Mouse (Mus musculus) limb, embryonic 12.5 days (tissue): ENCODE measurements around the gene Klf17. TPM values are rescaled to one million over a fixed set of nuclear protein-coding genes. Genes with fewer than 3 reads are reported as not detected.

ENCODE experiments used
- ATAC-seq: fragments of 200-750 bp; cut with Nextera tagmentation; 2 replicates; pipeline ENCODE4 v1.8.0; 2017; ENCODE audit warnings: low read depth, moderate TSS enrichment; ENCODE audit not compliant: insufficient number of reproducible peaks, insufficient read depth, low FRiP score, low TSS enrichment
- H3K27ac ChIP-seq: fragments of 300-500 bp; sonication (generic); 2 replicates; pipeline ENCODE4 v1.5.1; 2016; ENCODE audit warnings: mild to moderate bottlenecking, moderate library complexity
- H3K27me3 ChIP-seq: fragments of 300-500 bp; sonication (generic); 2 replicates; pipeline ENCODE4 v1.6.1; 2016; ENCODE audit warnings: mild to moderate bottlenecking, moderate library complexity
- H3K36me3 ChIP-seq: fragments of 300-500 bp; sonication (generic); 2 replicates; pipeline ENCODE4 v1.6.1; 2016; ENCODE audit warnings: mild to moderate bottlenecking, moderate library complexity
- H3K4me1 ChIP-seq: fragments of 300-500 bp; sonication (generic); replicated peaks from 2 replicates; pipeline ENCODE4 v1.6.1; 2016
- H3K4me2 ChIP-seq: fragments of 300-500 bp; sonication (generic); 2 replicates; pipeline ENCODE4 v1.6.1; 2016; ENCODE audit warnings: mild to moderate bottlenecking, moderate library complexity
- H3K4me3 ChIP-seq: fragments of 300-500 bp; sonication (generic); replicated peaks from 2 replicates; pipeline ENCODE4 v1.5.1; 2016; ENCODE audit warnings: mild to moderate bottlenecking
- H3K9ac ChIP-seq: fragments of 300-500 bp; sonication (generic); replicated peaks from 2 replicates; pipeline ENCODE4 v1.6.1; 2016; ENCODE audit warnings: mild to moderate bottlenecking, moderate library complexity
- H3K9me3 ChIP-seq: fragments of 300-500 bp; sonication (generic); 2 replicates; pipeline ENCODE4 v1.6.1; 2016; ENCODE audit warnings: mild to moderate bottlenecking, moderate library complexity
- WGBS: fragments of 180-500 bp; shearing (Covaris S2); methylation state at CpG from one replicate; pipeline ENCODE4 v1.1.7; 2016; 5-methylcytosine and 5-hydroxymethylcytosine counted together
- polyA plus RNA-seq: library from polyadenylated mRNA; unstranded; fragments of >200 nt; fragmentation: Nextera tagmentation; extraction: Ambion mirVana; gene quantifications from 2 replicates; pipeline ENCODE4 v1.2.1, GENCODE M21; 2016

Gene Klf17
- not detected in 2 replicates for polyA plus RNA-seq

DNA sequence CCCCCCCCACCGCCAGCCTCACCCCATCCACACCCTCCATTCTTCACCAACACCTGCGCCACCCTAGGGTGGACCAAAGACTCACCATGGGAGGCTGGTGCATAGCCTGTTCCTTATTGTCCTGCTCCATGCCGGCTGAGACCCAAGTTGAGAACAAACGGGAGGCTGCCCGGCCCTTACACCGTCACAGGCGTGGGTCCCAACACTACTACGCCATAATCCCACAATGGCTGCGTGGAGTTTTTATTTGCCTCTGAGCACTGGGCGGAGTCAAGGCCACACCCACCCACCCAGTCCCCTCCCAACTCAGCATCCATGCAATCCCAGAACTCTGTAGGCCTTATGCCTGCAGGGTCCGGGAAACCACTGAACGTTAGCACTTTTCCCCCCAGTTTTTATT lies at the start of gene Klf17:
Gene Klf17, minus strand, starts transcription at position 233 of the 400 bp plus-strand sequence.
- Histone ChIP-seq H3K9ac (no peak within 1 kb of the TSS), H3K27ac (no peak within 1 kb of the TSS), H3K27me3 (no peaks in the 10 kb centered on the region), H3K4me2 (no peak within 1 kb of the TSS), H3K4me3 (no peak within 1 kb of the TSS), H3K4me1 (no peaks in the 10 kb centered on the region), H3K9me3 (no peaks in the 10 kb centered on the region), H3K36me3 (no peaks in the 10 kb centered on the region)
- ATAC-seq, result no peak
- WGBS, result 67% methylated on average over 12 of the region's 12 CpGs

DNA sequence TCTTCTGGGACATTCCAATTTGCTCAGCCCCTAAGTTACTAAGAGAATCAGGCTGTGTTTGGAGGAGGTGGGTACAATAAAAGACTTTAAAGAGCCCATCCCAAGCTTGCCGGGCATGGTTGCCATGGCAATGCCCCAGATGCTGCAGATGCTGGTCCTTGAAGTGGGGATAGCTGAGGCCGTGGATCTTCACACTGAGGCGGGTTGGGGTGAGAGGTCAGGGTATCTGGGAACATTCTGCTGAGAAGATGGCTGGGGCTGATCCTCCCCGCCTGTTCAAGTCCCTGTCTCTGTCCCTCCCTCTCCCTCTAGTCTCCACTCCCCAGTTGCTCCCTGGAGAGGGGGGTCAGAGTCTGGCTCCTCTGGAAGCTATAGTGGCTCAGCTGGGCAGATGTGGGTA lies 48.9 kb upstream of the Klf17 start:
- H3K27me3 ChIP-seq, result no peaks in the 10 kb centered on the region
- no peak for ATAC-seq
- peaks cover 9% of the 10 kb centered on the region; the same call in 1 of the 2 replicates for H3K9me3 ChIP-seq
- H3K27ac ChIP-seq, result no peak overlapping the region
- no peaks in the 10 kb centered on the region for H3K4me1 ChIP-seq
- no peak overlapping the region for H3K4me3 ChIP-seq
- no peaks in the 10 kb centered on the region for H3K36me3 ChIP-seq
- WGBS, result 27% methylated on average over 4 of the region's 4 CpGs
- no peak overlapping the region for H3K9ac ChIP-seq
- no peak overlapping the region for H3K4me2 ChIP-seq

DNA sequence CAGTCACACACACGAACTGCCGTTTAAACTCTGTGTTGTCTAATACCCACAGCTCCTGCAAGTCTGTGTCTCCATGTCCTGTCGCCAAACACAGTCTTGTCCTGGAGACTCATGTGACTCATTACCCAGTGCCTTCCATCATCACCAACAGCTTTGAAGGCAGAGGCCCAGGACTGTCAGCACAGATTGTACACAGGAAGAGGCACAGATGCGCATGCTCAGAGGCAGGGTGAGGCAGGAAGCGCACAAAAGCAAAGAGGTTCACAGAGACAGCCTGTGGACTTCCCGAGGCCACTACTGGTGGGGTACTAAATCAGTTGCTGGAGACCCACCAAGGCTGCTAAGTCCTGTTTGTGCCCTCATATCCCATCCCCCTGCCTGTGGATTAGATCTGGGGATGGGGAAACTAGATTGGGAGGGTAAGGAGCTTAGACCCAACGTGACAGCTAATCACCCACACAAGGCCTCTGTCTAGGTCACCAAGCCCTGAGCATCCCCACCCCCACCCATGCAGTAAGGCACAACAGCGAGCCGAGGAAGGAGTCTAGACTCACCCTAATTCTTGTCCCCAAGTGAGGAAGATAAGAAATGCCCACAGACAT lies 48.2 kb upstream of the Klf17 start:
- no peak overlapping the region for H3K4me3 ChIP-seq
- no peaks in the 10 kb centered on the region for H3K27me3 ChIP-seq
- H3K36me3 ChIP-seq, result no peaks in the 10 kb centered on the region
- H3K4me1 ChIP-seq, result no peaks in the 10 kb centered on the region
- no peak overlapping the region for H3K4me2 ChIP-seq
- no peak overlapping the region for H3K27ac ChIP-seq
- peaks cover 6% of the 10 kb centered on the region; the same call in 1 of the 2 replicates for H3K9me3 ChIP-seq
- H3K9ac ChIP-seq, result no peak overlapping the region
- no peak for ATAC-seq
- 41% methylated on average over 9 of the region's 9 CpGs for WGBS

DNA sequence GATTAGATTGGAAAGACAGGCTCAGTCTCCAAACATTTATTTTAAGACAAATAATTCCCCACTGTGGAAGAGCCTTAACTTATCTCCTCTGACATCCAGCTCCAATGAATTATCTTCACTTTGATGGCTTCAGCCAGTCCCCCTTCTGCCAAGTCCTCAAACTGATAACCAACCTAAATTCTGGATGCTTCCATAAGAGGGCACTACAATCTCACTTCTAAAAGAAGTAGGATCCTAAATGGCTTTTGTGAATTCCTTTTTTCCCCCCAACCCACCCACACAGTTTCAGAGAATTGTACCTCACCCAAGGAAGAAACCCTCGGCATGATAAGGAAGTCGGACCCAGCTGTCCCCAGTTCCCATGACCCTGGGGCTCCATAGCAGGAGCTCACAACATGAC lies 45.5 kb upstream of the Klf17 start:
- 82% methylated on average over 2 of the region's 2 CpGs for WGBS
- H3K27me3 ChIP-seq, result no peaks in the 10 kb centered on the region
- H3K4me3 ChIP-seq, result no peak overlapping the region
- H3K9me3 ChIP-seq, result peaks cover 6% of the 10 kb centered on the region; the same call in 1 of the 2 replicates
- H3K4me1 ChIP-seq, result no peaks in the 10 kb centered on the region
- ATAC-seq, result no peak
- no peak overlapping the region for H3K27ac ChIP-seq
- no peaks in the 10 kb centered on the region for H3K36me3 ChIP-seq
- no peak overlapping the region for H3K4me2 ChIP-seq
- no peak overlapping the region for H3K9ac ChIP-seq

DNA sequence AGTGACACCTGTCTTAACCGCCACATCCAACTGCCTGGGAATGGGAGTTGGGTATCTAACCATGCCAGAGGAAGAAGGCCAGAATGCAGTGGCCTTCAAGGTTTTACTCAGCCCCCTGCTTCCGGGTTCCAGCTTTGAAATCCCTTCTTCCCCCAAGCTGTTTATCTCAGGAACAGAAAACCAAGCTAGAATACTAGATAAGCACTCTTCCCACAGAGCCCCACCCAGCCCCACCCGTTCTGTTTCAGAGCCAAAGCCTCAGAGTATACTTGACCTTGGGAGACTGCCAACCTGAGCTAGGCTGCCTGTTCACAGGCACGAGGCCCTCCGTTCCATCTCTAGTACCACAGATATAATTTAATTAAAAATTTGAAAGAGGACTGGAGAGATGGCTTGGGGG lies 41.5 kb upstream of the Klf17 start:
- H3K4me1 ChIP-seq, result no peaks in the 10 kb centered on the region
- H3K27me3 ChIP-seq, result no peaks in the 10 kb centered on the region
- no peak overlapping the region for H3K27ac ChIP-seq
- WGBS, result 89% methylated on average over 5 of the region's 5 CpGs
- H3K4me2 ChIP-seq, result no peak overlapping the region
- no peaks in the 10 kb centered on the region for H3K9me3 ChIP-seq
- no peak overlapping the region for H3K4me3 ChIP-seq
- no peak for ATAC-seq
- H3K36me3 ChIP-seq, result no peaks in the 10 kb centered on the region
- H3K9ac ChIP-seq, result no peak overlapping the region

DNA sequence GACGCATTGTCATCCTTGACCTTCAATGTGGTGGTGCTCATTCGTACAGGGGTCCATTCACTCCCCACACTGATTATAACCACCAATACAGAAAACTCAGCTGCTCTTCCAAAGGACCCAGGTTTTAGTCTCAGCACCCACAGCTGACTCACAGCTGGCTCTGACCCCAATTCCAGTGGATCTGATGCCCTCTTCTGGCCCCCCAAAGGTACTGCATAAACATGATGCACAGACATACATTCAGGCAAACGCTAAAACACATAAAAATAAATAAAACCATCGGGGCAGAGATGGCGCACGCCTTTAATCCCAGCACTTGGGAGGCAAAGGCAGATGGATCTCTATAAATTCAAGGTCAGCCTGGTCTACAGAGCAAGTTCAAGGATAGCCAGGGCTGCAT lies 34.5 kb upstream of the Klf17 start:
- Histone ChIP-seq H3K36me3 (no peaks in the 10 kb centered on the region), H3K4me1 (no peaks in the 10 kb centered on the region), H3K27me3 (no peaks in the 10 kb centered on the region), H3K4me3 (no peak overlapping the region), H3K27ac (no peak overlapping the region), H3K9ac (no peak overlapping the region), H3K4me2 (no peak overlapping the region), H3K9me3 (no peaks in the 10 kb centered on the region)
- WGBS, result 79% methylated on average over 6 of the region's 6 CpGs
- ATAC-seq, result no peak

DNA sequence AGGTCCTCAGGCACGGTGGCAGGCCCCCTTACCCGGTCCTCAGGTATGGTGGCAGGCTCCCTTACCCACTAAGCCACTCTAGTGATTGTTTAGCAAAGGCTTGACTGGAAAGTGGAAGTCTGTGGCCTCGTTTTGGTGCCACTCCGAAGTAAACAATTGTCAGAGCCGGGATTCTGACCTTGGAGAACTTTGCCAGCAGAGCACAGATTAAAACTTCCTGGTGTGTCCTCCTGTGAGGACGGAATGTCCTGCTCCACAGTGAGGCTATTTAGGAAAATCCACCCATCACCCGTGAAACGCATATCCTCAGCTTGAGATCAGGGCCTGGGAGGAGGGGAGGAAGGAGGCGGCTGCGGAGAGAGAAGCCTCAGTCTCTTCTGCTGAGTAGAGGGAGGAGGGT lies 22.9 kb upstream of the Klf17 start:
- 74% methylated on average over 10 of the region's 10 CpGs for WGBS
- no peak overlapping the region for H3K4me3 ChIP-seq
- H3K27me3 ChIP-seq, result no peaks in the 10 kb centered on the region
- no peak overlapping the region for H3K27ac ChIP-seq
- no peaks in the 10 kb centered on the region for H3K36me3 ChIP-seq
- no peak overlapping the region for H3K4me2 ChIP-seq
- H3K9ac ChIP-seq, result no peak overlapping the region
- no peak for ATAC-seq
- H3K4me1 ChIP-seq, result no peaks in the 10 kb centered on the region
- H3K9me3 ChIP-seq, result 0 out of 2 replicates have a peak, but pooled peaks cover 6% of the 10 kb centered on the region

DNA sequence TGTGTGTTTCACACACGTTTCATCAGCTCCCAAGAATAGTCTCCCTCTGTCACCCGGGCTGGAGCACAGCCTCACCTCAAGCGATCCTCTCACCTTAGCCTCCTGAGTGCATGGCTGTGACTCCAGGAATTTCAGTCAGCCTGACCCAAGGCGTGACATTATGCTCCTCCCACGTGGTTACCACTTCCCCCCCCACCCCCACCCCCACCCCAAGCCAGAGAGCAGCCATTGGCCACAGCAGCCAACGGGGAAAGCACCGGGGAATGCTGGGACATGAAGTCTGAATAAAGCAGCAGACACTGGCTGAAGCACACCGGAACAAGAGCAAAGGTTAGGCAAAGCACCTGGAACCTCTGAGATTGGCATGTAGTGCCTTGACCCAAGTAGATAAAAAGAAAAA lies 21.5 kb upstream of the Klf17 start:
- no peaks in the 10 kb centered on the region for H3K27me3 ChIP-seq
- H3K9ac ChIP-seq, result no peak overlapping the region
- no peak overlapping the region for H3K4me3 ChIP-seq
- H3K27ac ChIP-seq, result no peak overlapping the region
- H3K4me1 ChIP-seq, result no peaks in the 10 kb centered on the region
- H3K4me2 ChIP-seq, result peak overlapping the region; percentile 35
- no peaks in the 10 kb centered on the region for H3K36me3 ChIP-seq
- 23% methylated on average over 8 of the region's 8 CpGs for WGBS
- ATAC-seq, result peak; percentile 52; the same call in 1 of the 2 replicates
- H3K9me3 ChIP-seq, result 0 out of 2 replicates have a peak, but pooled peaks cover 6% of the 10 kb centered on the region

DNA sequence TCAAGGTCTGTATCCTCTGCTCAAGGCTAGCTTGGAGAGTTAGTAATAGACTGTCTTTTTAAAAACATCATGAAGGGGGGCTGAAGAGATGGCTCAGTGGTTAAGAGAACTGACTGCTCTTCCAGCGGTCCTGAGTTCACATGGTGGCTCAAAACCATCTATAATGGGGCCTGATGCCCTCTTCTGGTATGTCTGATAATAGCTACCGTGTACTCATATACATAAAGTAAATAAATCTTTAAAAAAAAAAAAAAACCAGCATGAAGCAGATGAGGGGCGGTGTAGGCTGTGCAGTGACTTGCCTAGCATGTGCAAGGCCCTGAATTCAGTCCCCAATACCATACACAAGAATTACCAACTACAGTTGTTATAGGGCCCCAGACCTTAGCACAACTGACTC lies 17.5 kb upstream of the Klf17 start:
- no peaks in the 10 kb centered on the region for H3K36me3 ChIP-seq
- 0 out of 2 replicates have a peak, but pooled peaks cover 6% of the 10 kb centered on the region for H3K9me3 ChIP-seq
- no peak overlapping the region for H3K4me3 ChIP-seq
- WGBS, result 84% methylated on average over 3 of the region's 3 CpGs
- ATAC-seq, result no peak
- no peak overlapping the region for H3K27ac ChIP-seq
- no peak overlapping the region for H3K9ac ChIP-seq
- H3K4me1 ChIP-seq, result no peaks in the 10 kb centered on the region
- no peaks in the 10 kb centered on the region for H3K27me3 ChIP-seq
- H3K4me2 ChIP-seq, result no peak overlapping the region

DNA sequence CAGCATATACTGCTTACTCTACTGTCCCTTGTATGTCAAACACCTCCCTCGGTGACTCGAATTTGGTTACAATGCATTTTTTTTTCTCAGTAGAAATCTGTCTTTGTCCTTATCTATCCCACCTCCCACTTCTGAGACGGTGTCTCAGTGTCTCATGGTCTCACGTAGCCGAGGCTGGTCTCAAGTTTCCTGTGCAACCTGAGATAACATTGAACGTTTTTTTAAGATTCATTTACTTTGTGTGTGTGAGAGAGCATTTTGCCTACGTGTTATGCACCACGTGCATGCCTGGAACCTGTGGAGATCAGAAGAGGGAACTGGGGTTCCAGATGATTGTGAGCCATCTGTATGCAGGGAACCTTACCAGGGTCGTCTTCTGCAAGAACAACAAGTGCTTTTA lies 7.5 kb upstream of the Klf17 start:
- no peak overlapping the region for H3K4me2 ChIP-seq
- 61% methylated on average over 9 of the region's 9 CpGs for WGBS
- no peaks in the 10 kb centered on the region for H3K36me3 ChIP-seq
- no peaks in the 10 kb centered on the region for H3K27me3 ChIP-seq
- H3K4me1 ChIP-seq, result no peaks in the 10 kb centered on the region
- ATAC-seq, result no peak
- H3K27ac ChIP-seq, result no peak overlapping the region
- no peak overlapping the region for H3K9ac ChIP-seq
- H3K9me3 ChIP-seq, result no peaks in the 10 kb centered on the region
- H3K4me3 ChIP-seq, result no peak overlapping the region

DNA sequence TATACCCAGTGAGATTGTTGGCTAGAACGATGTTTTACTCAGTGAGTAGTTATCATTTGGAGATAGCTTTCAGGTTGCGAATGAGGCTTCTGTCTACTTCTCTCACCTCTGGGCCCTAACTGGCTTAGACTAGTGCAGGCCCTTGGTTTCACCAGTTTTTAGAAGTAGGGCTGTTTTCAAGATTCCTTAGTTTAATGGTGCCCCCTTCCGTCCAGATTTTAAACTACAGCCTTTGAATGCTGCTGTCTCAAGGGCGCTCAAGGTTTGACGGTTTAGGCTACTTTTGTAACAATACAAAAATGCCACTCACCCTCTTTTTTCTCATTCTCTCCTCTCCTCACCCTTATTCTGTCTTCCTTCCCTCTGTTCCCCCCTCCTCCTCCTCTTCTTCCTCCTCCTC lies 5.5 kb upstream of the Klf17 start:
- Histone ChIP-seq H3K36me3 (no peaks in the 10 kb centered on the region), H3K27ac (no peak overlapping the region), H3K4me3 (no peak overlapping the region), H3K27me3 (no peaks in the 10 kb centered on the region), H3K4me1 (no peaks in the 10 kb centered on the region), H3K9ac (no peak overlapping the region), H3K9me3 (no peaks in the 10 kb centered on the region), H3K4me2 (no peak overlapping the region)
- WGBS, result 23% methylated on average over 5 of the region's 5 CpGs
- ATAC-seq, result no peak

DNA sequence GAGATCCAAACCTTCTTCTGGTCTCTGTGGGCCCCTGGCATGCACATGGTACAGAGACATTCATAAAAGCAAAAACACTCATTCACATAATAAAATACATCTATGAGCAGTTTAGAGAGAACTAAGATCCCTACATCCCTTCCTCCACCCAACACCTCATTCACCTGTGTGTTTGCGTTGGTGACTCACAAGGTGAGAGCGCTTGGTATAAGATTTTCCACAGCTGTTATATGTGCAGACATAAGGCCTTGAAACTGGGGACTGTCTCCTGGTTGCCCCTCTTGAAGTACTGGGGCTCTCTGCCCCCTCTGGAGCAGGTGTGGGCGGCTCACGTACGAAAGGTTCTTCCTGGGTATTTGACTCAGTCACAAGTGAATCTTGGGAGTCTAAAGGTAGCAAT lies 5.3 kb downstream of the Klf17 start:
- 93% methylated on average over 5 of the region's 5 CpGs for WGBS
- Histone ChIP-seq H3K27me3 (no peaks in the 10 kb centered on the region), H3K4me3 (no peak overlapping the region), H3K4me2 (no peak overlapping the region), H3K9me3 (no peaks in the 10 kb centered on the region), H3K27ac (no peak overlapping the region), H3K4me1 (no peaks in the 10 kb centered on the region), H3K36me3 (no peaks in the 10 kb centered on the region), H3K9ac (no peak overlapping the region)
- ATAC-seq, result no peak
